Mouse (Mus musculus): Measurements from ENCODE around the gene Cpt1c. TPM values are rescaled to one million over a fixed set of nuclear protein-coding genes. Genes with fewer than 3 reads are reported as not detected.

The Cpt1c gene
- 0.15 TPM for polyA plus RNA-seq (2014; fragmentation: Illumina TruSeq; extraction: RNeasy Lipid Tissue Mini Kit (QIAGEN cat#74804); ENCODE audit: low replicate concordance)

DNA sequence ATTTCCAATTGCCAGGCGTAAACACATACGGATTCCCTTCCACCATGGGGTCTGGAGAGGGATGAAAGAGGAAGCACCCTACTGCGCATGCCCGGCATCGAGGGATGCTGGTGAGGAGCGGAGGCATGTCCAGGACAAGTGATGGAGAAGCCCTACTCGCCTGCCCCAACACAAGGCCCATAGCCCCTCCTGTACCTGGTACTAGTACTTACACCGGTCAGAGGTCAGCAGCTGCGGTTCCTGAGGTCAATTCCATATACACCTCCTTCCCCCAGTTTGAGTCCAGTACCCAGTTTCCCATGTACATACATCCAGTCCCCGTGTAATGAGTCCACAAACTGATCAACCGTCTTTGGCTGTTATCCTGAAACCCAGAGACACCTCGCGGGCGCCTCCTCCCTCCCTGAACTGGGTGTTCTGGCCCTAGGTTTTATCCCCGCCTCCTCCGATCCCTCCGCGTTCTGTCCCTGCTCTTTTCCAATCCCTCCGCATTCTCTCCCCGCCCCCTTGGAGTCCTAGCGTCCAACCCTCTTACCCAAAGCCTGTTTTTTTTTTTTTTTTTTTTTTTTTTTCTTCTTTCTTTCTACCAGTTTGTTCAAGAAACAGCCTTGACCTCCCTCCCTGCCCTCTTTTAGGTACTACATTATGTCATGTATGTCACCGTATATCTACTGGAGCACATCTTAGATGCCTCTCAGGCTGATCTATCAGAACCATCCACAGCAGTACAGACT is at the start of gene Cpt1c:
Cpt1c (minus strand) TSS at position 469 of the 734 bp plus-strand sequence.

DNA sequence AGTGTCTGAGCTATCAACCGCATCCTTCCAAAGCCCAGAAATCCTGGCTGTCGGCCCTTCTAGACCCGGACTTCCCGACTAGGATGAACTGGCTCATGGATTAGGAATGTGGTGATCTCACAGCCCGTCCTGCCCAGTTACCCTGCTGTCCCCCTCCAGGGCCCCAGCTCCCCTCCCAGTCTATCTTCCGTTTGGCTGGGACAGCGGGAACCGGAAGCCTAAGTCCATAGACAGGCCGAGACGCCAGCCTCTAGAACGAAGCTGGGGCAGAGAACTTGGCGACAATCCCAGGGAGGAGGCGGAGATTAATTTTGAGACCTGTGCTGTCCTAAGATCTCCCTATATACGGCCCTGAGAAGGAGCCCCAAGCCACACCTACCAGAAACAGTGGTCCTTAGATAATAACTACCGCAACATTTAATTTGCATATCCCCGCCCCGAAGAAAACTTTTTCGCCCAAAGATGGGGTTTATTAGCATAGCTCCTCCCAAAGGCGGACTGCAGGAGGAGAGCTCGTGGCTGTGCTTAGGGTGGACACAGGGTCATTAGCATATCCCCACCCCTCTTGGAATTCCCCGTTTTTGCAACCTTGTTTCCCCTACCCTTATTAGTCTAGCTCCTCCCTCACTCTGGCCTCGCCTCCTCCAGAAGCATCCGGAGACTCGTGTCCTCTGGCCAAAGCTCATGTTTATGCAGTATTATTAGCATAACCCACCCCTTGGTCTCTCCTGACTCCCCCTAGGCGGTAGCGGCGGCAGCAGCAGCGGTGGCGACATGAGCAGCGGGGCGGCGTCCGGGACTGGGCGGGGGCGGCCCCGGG is 42.8 kb upstream of the Cpt1c start, which contains the start of gene Rras:
Rras (plus strand) TSS at position 720 of the 820 bp plus-strand sequence.

DNA sequence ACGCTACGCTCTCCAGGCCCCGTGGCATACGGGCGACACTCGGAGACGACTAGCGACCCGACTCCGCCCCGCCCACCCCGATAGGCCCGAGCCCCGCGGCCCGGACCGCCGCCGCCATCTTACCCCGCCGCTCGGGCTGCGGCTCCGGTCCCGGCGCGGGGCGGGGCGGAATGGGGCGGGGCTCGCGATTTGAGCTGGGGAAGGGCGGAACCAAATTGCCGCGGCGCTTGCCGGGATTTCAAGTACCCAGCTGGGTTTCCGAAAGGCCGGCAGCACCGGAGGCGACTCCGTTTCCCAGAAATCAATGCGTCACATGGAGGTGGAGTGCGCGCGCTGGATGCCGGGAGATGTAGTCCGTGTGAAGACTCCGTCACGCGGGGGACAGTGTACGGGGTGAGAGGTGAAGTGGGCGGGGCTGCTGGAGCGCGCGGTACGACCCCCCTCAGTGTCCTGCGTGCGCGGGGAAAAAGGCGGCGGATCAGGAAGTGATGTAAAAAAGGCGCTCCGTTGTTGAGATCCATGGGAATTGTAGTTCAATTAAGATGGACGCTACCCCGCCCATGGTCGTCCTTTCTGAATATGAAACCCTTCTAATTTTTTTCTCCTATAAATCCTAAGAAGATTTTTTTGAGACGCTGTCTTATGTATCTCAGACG is 41.4 kb upstream of the Cpt1c start, which contains the start of gene Scaf1:
Scaf1 (minus strand) TSS at position 407 of the 656 bp plus-strand sequence.

DNA sequence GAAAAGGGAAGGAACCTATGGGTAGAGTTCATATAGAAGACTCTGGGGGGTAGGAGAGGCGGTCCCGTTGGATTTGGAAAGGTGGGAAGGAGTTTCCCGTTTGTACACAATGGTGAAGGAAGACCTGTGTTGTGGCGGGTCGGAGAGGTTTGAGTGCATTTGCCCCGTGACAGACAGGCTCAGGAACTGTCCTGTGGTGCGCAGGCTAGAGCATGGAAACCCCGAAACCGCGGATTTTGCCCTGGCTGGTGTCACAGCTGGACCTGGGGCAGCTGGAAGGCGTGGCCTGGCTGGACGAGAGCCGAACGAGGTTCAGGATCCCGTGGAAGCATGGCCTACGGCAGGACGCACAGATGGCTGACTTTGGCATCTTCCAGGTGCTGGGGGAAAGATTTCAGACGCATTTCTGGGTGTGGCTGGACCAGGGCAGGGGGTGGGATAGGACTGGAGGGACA is 23.9 kb upstream of the Cpt1c start, which contains the start of gene Bcl2l12:
Bcl2l12 (minus strand) TSS at position 212 of the 455 bp plus-strand sequence.

DNA sequence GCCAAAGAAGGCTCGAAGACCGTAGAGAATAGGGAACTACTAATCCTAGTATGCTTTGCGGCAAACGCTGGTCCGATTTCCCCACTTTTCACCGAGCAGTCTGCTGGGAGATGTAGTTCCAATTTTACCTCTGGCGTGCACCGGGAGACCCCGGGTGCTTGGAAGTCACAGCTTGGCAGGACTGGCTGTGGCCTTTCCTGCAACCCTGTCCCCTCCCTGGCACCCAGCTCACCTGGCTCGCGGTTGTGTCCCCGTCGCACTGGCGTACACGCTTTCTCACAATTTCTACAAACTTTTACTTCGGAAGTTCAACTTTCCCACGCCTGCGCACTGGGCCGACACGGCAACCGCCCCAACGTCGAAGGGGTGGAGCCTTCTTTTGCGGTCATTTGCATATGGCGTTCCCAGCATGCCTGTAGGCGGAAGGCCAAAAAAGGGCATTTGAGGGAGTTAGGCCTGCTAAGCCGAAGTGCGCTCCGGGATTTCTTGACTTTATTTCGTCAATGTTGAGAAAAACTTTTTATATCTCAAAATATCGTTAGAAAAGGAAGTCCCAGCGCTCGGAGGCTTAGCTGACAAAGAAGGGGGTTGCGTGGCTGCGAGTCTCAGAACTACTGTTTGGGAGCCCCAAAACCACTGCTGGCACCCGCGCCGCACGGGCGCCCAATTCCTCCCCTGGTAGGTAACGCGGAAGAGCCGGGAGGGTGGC is 22.7 kb upstream of the Cpt1c start, which contains the start of gene Irf3:
Irf3 (plus strand) TSS at position 418 of the 709 bp plus-strand sequence.

DNA sequence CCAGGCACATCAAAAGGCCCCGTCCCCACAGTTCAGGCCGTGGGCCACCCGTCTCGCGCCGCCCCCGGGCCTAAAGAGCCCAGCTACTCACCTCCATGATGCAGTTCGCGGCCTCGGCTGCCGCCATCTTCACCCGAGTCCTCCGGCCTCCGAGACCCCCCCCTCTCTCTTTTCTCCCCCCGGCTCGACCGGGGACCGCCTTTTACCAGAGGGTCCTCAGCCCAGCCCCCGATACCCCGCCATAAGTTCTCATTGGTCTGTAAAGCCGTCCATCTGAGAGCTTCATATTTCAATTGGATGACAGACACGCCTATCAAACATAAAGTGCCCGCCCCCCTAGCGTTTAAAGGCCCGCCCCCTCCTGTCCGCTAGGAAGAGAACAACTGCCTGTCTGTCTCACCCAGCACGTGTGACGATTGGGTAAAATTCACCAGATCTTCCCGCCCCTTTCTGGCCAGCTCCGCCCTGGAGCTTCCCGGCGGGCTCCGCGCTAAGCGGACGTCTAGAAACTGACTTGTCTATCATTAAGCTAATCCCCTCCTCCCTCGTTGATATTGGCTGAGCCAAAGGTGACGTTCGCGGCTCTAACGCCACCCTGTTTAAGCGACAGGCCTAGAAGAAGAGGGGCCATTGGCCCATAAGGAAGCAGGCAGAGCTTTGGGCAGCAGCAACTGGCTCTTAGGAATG is 11.7 kb upstream of the Cpt1c start, which contains the start of gene Prmt1:
Prmt1 (minus strand) TSS at position 377 of the 687 bp plus-strand sequence.

DNA sequence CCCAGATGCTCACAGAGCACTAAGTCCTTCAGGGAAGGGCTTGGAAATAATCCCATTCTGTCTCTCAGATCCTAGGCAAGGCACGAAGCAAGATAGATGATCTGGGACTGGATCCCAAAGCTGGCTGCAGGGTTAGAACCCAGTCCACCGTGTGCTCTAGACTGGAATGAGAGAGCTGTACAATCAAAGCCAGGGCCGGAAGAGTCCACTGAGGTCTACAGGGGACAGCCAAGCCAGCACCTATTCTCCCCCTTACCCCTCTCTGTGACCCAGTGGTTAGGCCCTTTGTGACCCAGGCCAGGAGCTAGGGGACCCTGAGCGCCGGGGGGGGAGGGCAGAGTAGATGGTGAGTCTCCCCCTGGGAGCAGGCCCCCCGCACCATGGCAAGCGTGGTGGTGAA is 31.7 kb downstream of the Cpt1c start, which contains the start of gene Tsks:
Tsks (plus strand) TSS at position 301 of the 400 bp plus-strand sequence.

DNA sequence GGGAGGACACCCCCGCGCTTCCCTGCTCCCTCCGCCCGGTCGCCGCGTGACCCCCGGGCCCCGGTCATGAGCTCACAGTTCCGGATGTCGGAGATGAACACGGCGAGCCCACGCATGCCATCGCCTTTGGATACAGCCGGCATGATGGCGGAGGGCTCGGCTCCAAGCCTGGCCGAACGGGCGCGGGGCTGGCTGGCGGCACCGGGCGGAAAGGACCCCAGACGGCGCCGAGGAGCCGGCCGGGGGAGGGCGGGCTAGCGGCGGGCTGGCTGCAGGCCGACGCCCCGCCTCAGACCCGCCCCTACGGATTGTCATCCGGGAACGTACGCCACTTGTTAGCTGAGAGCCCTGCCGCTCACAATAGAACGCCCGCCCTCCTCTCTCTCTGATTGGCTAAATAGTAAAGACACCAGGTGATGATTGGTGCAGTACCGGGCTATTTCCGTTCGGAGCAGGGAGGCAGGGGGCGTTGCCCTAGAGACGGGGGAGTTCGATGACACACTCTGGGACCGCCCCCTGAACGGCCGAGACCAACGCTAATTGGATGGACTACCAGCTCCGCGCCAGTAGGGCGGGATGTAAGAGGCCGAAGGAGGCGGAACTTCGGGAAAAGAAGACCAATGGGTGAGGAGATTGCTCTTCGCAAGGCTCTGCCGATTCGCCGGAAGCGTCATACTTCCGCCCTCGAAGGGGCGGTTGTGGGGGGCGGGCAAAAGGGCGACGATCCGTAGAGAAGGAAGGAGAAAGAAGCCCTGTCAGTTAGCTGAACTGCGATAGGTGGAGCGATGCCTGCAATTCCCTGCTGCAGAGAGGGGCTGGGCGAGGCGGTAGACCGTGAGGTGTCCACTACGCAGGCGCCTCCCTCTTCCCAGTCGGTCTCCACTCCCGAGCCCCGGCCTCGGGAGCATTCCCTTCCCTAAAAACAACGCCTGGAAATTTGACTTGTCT is 45.2 kb downstream of the Cpt1c start, which contains the start of gene Ap2a1:
Ap2a1 (minus strand) TSS at position 293 of the 948 bp plus-strand sequence.

Other genes starting within 250 kb of the Cpt1c start
- gene Vrk3, start 226.4 kb downstream of the Cpt1c start, polyA plus RNA-seq (2014; fragmentation: Illumina TruSeq; extraction: RNeasy Lipid Tissue Mini Kit (QIAGEN cat#74804); ENCODE audit: low replicate concordance), result 10.2 TPM
- 0.45 TPM for gene Zfp473, start 223.8 kb downstream of the Cpt1c start, polyA plus RNA-seq (2014; fragmentation: Illumina TruSeq; extraction: RNeasy Lipid Tissue Mini Kit (QIAGEN cat#74804); ENCODE audit: low replicate concordance)
- 3.6 TPM for gene Nup62, start 158.8 kb downstream of the Cpt1c start, polyA plus RNA-seq (2014; fragmentation: Illumina TruSeq; extraction: RNeasy Lipid Tissue Mini Kit (QIAGEN cat#74804); ENCODE audit: low replicate concordance)
- gene Il4i1, start 158.5 kb downstream of the Cpt1c start, polyA plus RNA-seq (2014; fragmentation: Illumina TruSeq; extraction: RNeasy Lipid Tissue Mini Kit (QIAGEN cat#74804); ENCODE audit: low replicate concordance), result not detected
- 1.0 TPM for gene Atf5, start 158.2 kb downstream of the Cpt1c start, polyA plus RNA-seq (2014; fragmentation: Illumina TruSeq; extraction: RNeasy Lipid Tissue Mini Kit (QIAGEN cat#74804); ENCODE audit: low replicate concordance)
- gene Akt1s1, start 125.9 kb downstream of the Cpt1c start, polyA plus RNA-seq (2014; fragmentation: Illumina TruSeq; extraction: RNeasy Lipid Tissue Mini Kit (QIAGEN cat#74804); ENCODE audit: low replicate concordance), result 1.1 TPM
- not detected for gene Tbc1d17, start 125.8 kb downstream of the Cpt1c start, polyA plus RNA-seq (2014; fragmentation: Illumina TruSeq; extraction: RNeasy Lipid Tissue Mini Kit (QIAGEN cat#74804); ENCODE audit: low replicate concordance)
- not detected for gene Pnkp, start 117.7 kb downstream of the Cpt1c start, polyA plus RNA-seq (2014; fragmentation: Illumina TruSeq; extraction: RNeasy Lipid Tissue Mini Kit (QIAGEN cat#74804); ENCODE audit: low replicate concordance)
- not detected for gene Ptov1, start 105.1 kb downstream of the Cpt1c start, polyA plus RNA-seq (2014; fragmentation: Illumina TruSeq; extraction: RNeasy Lipid Tissue Mini Kit (QIAGEN cat#74804); ENCODE audit: low replicate concordance)
- 1.3 TPM for gene Med25, start 82.1 kb downstream of the Cpt1c start, polyA plus RNA-seq (2014; fragmentation: Illumina TruSeq; extraction: RNeasy Lipid Tissue Mini Kit (QIAGEN cat#74804); ENCODE audit: low replicate concordance)
- gene Fuz, start 78.8 kb downstream of the Cpt1c start, polyA plus RNA-seq (2014; fragmentation: Illumina TruSeq; extraction: RNeasy Lipid Tissue Mini Kit (QIAGEN cat#74804); ENCODE audit: low replicate concordance), result 0.48 TPM
- 9.8 TPM for gene Ap2a1, start 45.4 kb downstream of the Cpt1c start, polyA plus RNA-seq (2014; fragmentation: Illumina TruSeq; extraction: RNeasy Lipid Tissue Mini Kit (QIAGEN cat#74804); ENCODE audit: low replicate concordance)
- gene Tsks, start 31.6 kb downstream of the Cpt1c start, polyA plus RNA-seq (2014; fragmentation: Illumina TruSeq; extraction: RNeasy Lipid Tissue Mini Kit (QIAGEN cat#74804); ENCODE audit: low replicate concordance), result not detected
- gene Prmt1, start 11.7 kb upstream of the Cpt1c start, polyA plus RNA-seq (2014; fragmentation: Illumina TruSeq; extraction: RNeasy Lipid Tissue Mini Kit (QIAGEN cat#74804); ENCODE audit: low replicate concordance), result 2.3 TPM
- 11.1 TPM for gene Irf3, start 22.8 kb upstream of the Cpt1c start, polyA plus RNA-seq (2014; fragmentation: Illumina TruSeq; extraction: RNeasy Lipid Tissue Mini Kit (QIAGEN cat#74804); ENCODE audit: low replicate concordance)
- not detected for gene Bcl2l12, start 23.9 kb upstream of the Cpt1c start, polyA plus RNA-seq (2014; fragmentation: Illumina TruSeq; extraction: RNeasy Lipid Tissue Mini Kit (QIAGEN cat#74804); ENCODE audit: low replicate concordance)
- gene Scaf1, start 41.5 kb upstream of the Cpt1c start, polyA plus RNA-seq (2014; fragmentation: Illumina TruSeq; extraction: RNeasy Lipid Tissue Mini Kit (QIAGEN cat#74804); ENCODE audit: low replicate concordance), result 2.0 TPM
- gene Rras, start 43.1 kb upstream of the Cpt1c start, polyA plus RNA-seq (2014; fragmentation: Illumina TruSeq; extraction: RNeasy Lipid Tissue Mini Kit (QIAGEN cat#74804); ENCODE audit: low replicate concordance), result 1.1 TPM
- not detected for gene Prr12, start 78.0 kb upstream of the Cpt1c start, polyA plus RNA-seq (2014; fragmentation: Illumina TruSeq; extraction: RNeasy Lipid Tissue Mini Kit (QIAGEN cat#74804); ENCODE audit: low replicate concordance)
- gene Nosip, start 87.6 kb upstream of the Cpt1c start, polyA plus RNA-seq (2014; fragmentation: Illumina TruSeq; extraction: RNeasy Lipid Tissue Mini Kit (QIAGEN cat#74804); ENCODE audit: low replicate concordance), result 4.6 TPM
- 9.4 TPM for gene Prrg2, start 87.8 kb upstream of the Cpt1c start, polyA plus RNA-seq (2014; fragmentation: Illumina TruSeq; extraction: RNeasy Lipid Tissue Mini Kit (QIAGEN cat#74804); ENCODE audit: low replicate concordance)
- gene Rcn3, start 117.4 kb upstream of the Cpt1c start, polyA plus RNA-seq (2014; fragmentation: Illumina TruSeq; extraction: RNeasy Lipid Tissue Mini Kit (QIAGEN cat#74804); ENCODE audit: low replicate concordance), result not detected
- 3.7 TPM for gene Fcgrt, start 129.0 kb upstream of the Cpt1c start, polyA plus RNA-seq (2014; fragmentation: Illumina TruSeq; extraction: RNeasy Lipid Tissue Mini Kit (QIAGEN cat#74804); ENCODE audit: low replicate concordance)
- 126 TPM for gene Rps11, start 149.6 kb upstream of the Cpt1c start, polyA plus RNA-seq (2014; fragmentation: Illumina TruSeq; extraction: RNeasy Lipid Tissue Mini Kit (QIAGEN cat#74804); ENCODE audit: low replicate concordance)
- 181 TPM for gene Rpl13a, start 153.9 kb upstream of the Cpt1c start, polyA plus RNA-seq (2014; fragmentation: Illumina TruSeq; extraction: RNeasy Lipid Tissue Mini Kit (QIAGEN cat#74804); ENCODE audit: low replicate concordance)
- not detected for gene Gm45713, start 161.4 kb upstream of the Cpt1c start, polyA plus RNA-seq (2014; fragmentation: Illumina TruSeq; extraction: RNeasy Lipid Tissue Mini Kit (QIAGEN cat#74804); ENCODE audit: low replicate concordance)
- 13.9 TPM for gene Flt3l, start 161.6 kb upstream of the Cpt1c start, polyA plus RNA-seq (2014; fragmentation: Illumina TruSeq; extraction: RNeasy Lipid Tissue Mini Kit (QIAGEN cat#74804); ENCODE audit: low replicate concordance)
- gene Pih1d1, start 179.5 kb upstream of the Cpt1c start, polyA plus RNA-seq (2014; fragmentation: Illumina TruSeq; extraction: RNeasy Lipid Tissue Mini Kit (QIAGEN cat#74804); ENCODE audit: low replicate concordance), result not detected
- gene Aldh16a1, start 179.7 kb upstream of the Cpt1c start, polyA plus RNA-seq (2014; fragmentation: Illumina TruSeq; extraction: RNeasy Lipid Tissue Mini Kit (QIAGEN cat#74804); ENCODE audit: low replicate concordance), result 13.8 TPM
- not detected for gene Slc17a7, start 189.1 kb upstream of the Cpt1c start, polyA plus RNA-seq (2014; fragmentation: Illumina TruSeq; extraction: RNeasy Lipid Tissue Mini Kit (QIAGEN cat#74804); ENCODE audit: low replicate concordance)
- gene Gfy, start 204.7 kb upstream of the Cpt1c start, polyA plus RNA-seq (2014; fragmentation: Illumina TruSeq; extraction: RNeasy Lipid Tissue Mini Kit (QIAGEN cat#74804); ENCODE audit: low replicate concordance), result not detected
- not detected for gene Pth2, start 206.1 kb upstream of the Cpt1c start, polyA plus RNA-seq (2014; fragmentation: Illumina TruSeq; extraction: RNeasy Lipid Tissue Mini Kit (QIAGEN cat#74804); ENCODE audit: low replicate concordance)
- gene Ccdc155, start 230.0 kb upstream of the Cpt1c start, polyA plus RNA-seq (2014; fragmentation: Illumina TruSeq; extraction: RNeasy Lipid Tissue Mini Kit (QIAGEN cat#74804); ENCODE audit: low replicate concordance), result not detected
- gene Dkkl1, start 237.3 kb upstream of the Cpt1c start, polyA plus RNA-seq (2014; fragmentation: Illumina TruSeq; extraction: RNeasy Lipid Tissue Mini Kit (QIAGEN cat#74804); ENCODE audit: low replicate concordance), result not detected
- gene Tead2, start 240.9 kb upstream of the Cpt1c start, polyA plus RNA-seq (2014; fragmentation: Illumina TruSeq; extraction: RNeasy Lipid Tissue Mini Kit (QIAGEN cat#74804); ENCODE audit: low replicate concordance), result 1.7 TPM

Measured in small intestine, adult 10 weeks (tissue).